Mouse (Mus musculus): Measurements from ENCODE around the gene Nfkbia. TPM values are rescaled to one million over a fixed set of nuclear protein-coding genes. Genes with fewer than 3 reads are reported as not detected.
A peak's percentile ranks its signal among the peaks of the same experiment; 100 is the strongest.

Nfkbia gene
- total and polyA plus RNA-seq, 3 experiments: 90.6 to 256 (median 94.6) TPM

- peak; percentile 56 for DNase-seq
Measured at GRCm38 (mm10) chr12:55490722-55491449, 1.6 kb downstream of the Nfkbia start.

GRCm38 (mm10) chr12:55489986-55490721 lies 2.3 kb downstream of the Nfkbia start:
- no peak for DNase-seq

GRCm38 (mm10) chr12:55488661-55489447 lies 3.6 kb downstream of the Nfkbia start:
- no peak for DNase-seq

GRCm38 (mm10) chr12:55487843-55488660 lies 4.4 kb downstream of the Nfkbia start:
- no peak for DNase-seq

- DNase-seq: no peak
Measured at GRCm38 (mm10) chr12:55486923-55487674, 5.3 kb downstream of the Nfkbia start.

- DNase-seq: no peak
Measured at GRCm38 (mm10) chr12:55484800-55485199, 7.6 kb downstream of the Nfkbia start.

GRCm38 (mm10) chr12:55484079-55484774 lies 8.2 kb downstream of the Nfkbia start:
- no peak for DNase-seq

- no peak for DNase-seq
Measured at GRCm38 (mm10) chr12:55483591-55483990, 8.9 kb downstream of the Nfkbia start.

GRCm38 (mm10) chr12:55482732-55483131 lies 9.7 kb downstream of the Nfkbia start:
- DNase-seq: no peak

- DNase-seq: no peak
Measured at GRCm38 (mm10) chr12:55481739-55482138, 10.7 kb downstream of the Nfkbia start.

- no peak for DNase-seq
Measured at GRCm38 (mm10) chr12:55480471-55481153, 11.8 kb downstream of the Nfkbia start.

- DNase-seq: no peak
Measured at GRCm38 (mm10) chr12:55478901-55479300, 13.5 kb downstream of the Nfkbia start.

- no peak for DNase-seq
Measured at GRCm38 (mm10) chr12:55474209-55474583, 18.3 kb downstream of the Nfkbia start.

- peak; percentile 90 for DNase-seq
Measured at GRCm38 (mm10) chr12:55473250-55474208, 18.9 kb downstream of the Nfkbia start.

- DNase-seq: no peak
Measured at GRCm38 (mm10) chr12:55471344-55471743, 21.1 kb downstream of the Nfkbia start.

GRCm38 (mm10) chr12:55470442-55470841 lies 22.0 kb downstream of the Nfkbia start:
- DNase-seq: no peak

- DNase-seq: peak; percentile 36
Measured at GRCm38 (mm10) chr12:55467331-55468180, 24.9 kb downstream of the Nfkbia start.

- DNase-seq: peak; percentile 82
Measured at GRCm38 (mm10) chr12:55466816-55467215, 25.6 kb downstream of the Nfkbia start.

Measured in adrenal gland, adult 2 months (tissue).